Mouse (Mus musculus) forebrain, embryonic 15.5 days (tissue): ENCODE results near the gene Msi2. TPM values are rescaled to one million over a fixed set of nuclear protein-coding genes. Genes with fewer than 3 reads are reported as not detected.

ENCODE experiments used
- ATAC-seq: fragments of 200-750 bp; cut with Nextera tagmentation; replicated peaks from 2 replicates; pipeline ENCODE4 v1.8.0; 2017; ENCODE audit warnings: mild to moderate bottlenecking, moderate TSS enrichment, moderate library complexity
- H3K27ac ChIP-seq: fragments of 300-500 bp; sonication (generic); replicated peaks from 2 replicates; pipeline ENCODE4 v1.5.1; 2015; ENCODE audit warnings: mild to moderate bottlenecking, inconsistent platforms
- H3K27me3 ChIP-seq: fragments of 300-500 bp; sonication (generic); 2 replicates; pipeline ENCODE4 v1.6.1; 2015; ENCODE audit warnings: inconsistent platforms
- H3K36me3 ChIP-seq: fragments of 300-500 bp; sonication (generic); 2 replicates; pipeline ENCODE4 v1.6.1; 2015; ENCODE audit warnings: mild to moderate bottlenecking, inconsistent platforms
- H3K4me1 ChIP-seq: fragments of 300-500 bp; sonication (generic); 2 replicates; pipeline ENCODE4 v1.6.1; 2015; ENCODE audit warnings: inconsistent platforms
- H3K4me2 ChIP-seq: fragments of 300-500 bp; sonication (generic); replicated peaks from 2 replicates; pipeline ENCODE4 v1.6.1; 2015; ENCODE audit warnings: mild to moderate bottlenecking, inconsistent platforms
- H3K4me3 ChIP-seq: fragments of 300-500 bp; sonication (generic); 2 replicates; pipeline ENCODE4 v1.5.1; 2015; ENCODE audit warnings: mild to moderate bottlenecking, inconsistent platforms
- H3K9ac ChIP-seq: fragments of 300-500 bp; sonication (generic); replicated peaks from 2 replicates; pipeline ENCODE4 v1.6.1; 2015; ENCODE audit warnings: mild to moderate bottlenecking, inconsistent platforms
- H3K9me3 ChIP-seq: fragments of 300-500 bp; sonication (generic); 2 replicates; pipeline ENCODE4 v1.6.1; 2016; ENCODE audit warnings: inconsistent platforms
- whole genome bisulfite sequencing: fragments of 180-500 bp; shearing (Covaris S2); methylation state at CpG from one replicate; pipeline ENCODE4 v1.1.7; 2015; ENCODE audit warnings: mixed read lengths; 5-methylcytosine and 5-hydroxymethylcytosine counted together
- polyA plus RNA-seq: library from polyadenylated mRNA; unstranded; fragments of >200 nt; fragmentation: Nextera tagmentation; extraction: Ambion mirVana; gene quantifications from 2 replicates; pipeline ENCODE4 v1.2.1, GENCODE M21; 2015

Gene Msi2
- polyA plus RNA-seq, 1 experiment from 2014 or later = 27.1 TPM

- ATAC-seq = no peak
- no peak overlapping the region for H3K4me3 ChIP-seq
- H3K27ac ChIP-seq = no peak overlapping the region
- H3K36me3 ChIP-seq = peaks cover 9% of the 10 kb centered on the region
- no peak overlapping the region for H3K9ac ChIP-seq
- WGBS = 96% methylated on average over 14 of the region's 14 CpGs
- H3K4me2 ChIP-seq = no peak overlapping the region
- H3K4me1 ChIP-seq = peaks cover 26% of the 10 kb centered on the region
- H3K27me3 ChIP-seq = no peaks in the 10 kb centered on the region
- H3K9me3 ChIP-seq = no peaks in the 10 kb centered on the region
These were observed 50.0 kb downstream of the Msi2 start for GRCm38 (mm10) chr11:88668345-88668744.

DNA sequence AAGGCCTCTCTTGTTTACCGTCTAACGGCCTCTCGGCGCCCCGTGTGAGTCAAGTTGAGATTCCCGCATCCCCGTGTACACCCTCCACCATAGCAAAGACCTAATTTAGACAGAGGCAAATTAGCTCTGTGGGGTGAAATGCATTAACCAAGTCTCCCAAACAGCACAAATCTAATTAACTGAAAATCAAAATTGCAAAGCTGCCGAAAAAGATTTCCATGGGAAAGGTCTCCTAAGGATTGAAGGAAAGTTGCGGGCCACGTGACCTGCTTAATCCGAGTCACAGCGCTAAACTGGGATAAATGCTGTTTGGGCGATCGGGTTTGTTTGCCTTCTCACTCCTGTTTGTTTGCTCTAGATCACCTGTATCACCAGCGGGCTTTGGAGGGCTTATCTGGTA is 52.5 kb downstream of the Msi2 start:
- H3K27ac ChIP-seq = 0 out of 2 replicates have a peak overlapping the region, but pooled peaks have one; percentile 23
- no peak for ATAC-seq
- no peak overlapping the region for H3K4me3 ChIP-seq
- peaks cover 23% of the 10 kb centered on the region for H3K4me1 ChIP-seq
- H3K27me3 ChIP-seq = no peaks in the 10 kb centered on the region
- H3K4me2 ChIP-seq = no peak overlapping the region
- WGBS = 31% methylated on average over 15 of the region's 15 CpGs
- H3K9me3 ChIP-seq = no peaks in the 10 kb centered on the region
- no peak overlapping the region for H3K9ac ChIP-seq
- H3K36me3 ChIP-seq = 0 out of 2 replicates have a peak, but pooled peaks cover 5% of the 10 kb centered on the region

- no peak for ATAC-seq
- H3K9ac ChIP-seq = no peak overlapping the region
- no peak overlapping the region for H3K4me3 ChIP-seq
- H3K27me3 ChIP-seq = no peaks in the 10 kb centered on the region
- peaks cover 21% of the 10 kb centered on the region for H3K4me1 ChIP-seq
- 89% methylated on average over 11 of the region's 11 CpGs for WGBS
- H3K36me3 ChIP-seq = 0 out of 2 replicates have a peak, but pooled peaks cover 2% of the 10 kb centered on the region
- H3K27ac ChIP-seq = no peak overlapping the region
- H3K9me3 ChIP-seq = no peaks in the 10 kb centered on the region
- no peak overlapping the region for H3K4me2 ChIP-seq
These were observed 56.7 kb downstream of the Msi2 start for GRCm38 (mm10) chr11:88661444-88662180.

- ATAC-seq = no peak
- Histone ChIP-seq H3K4me3 (no peak overlapping the region), H3K9ac (no peak overlapping the region), H3K9me3 (no peaks in the 10 kb centered on the region), H3K27me3 (no peaks in the 10 kb centered on the region), H3K4me1 (peaks cover 9% of the 10 kb centered on the region), H3K27ac (0 out of 2 replicates have a peak overlapping the region, but pooled peaks have one; percentile 5), H3K4me2 (no peak overlapping the region), H3K36me3 (0 out of 2 replicates have a peak, but pooled peaks cover 2% of the 10 kb centered on the region)
- whole genome bisulfite sequencing = 87% methylated on average over 9 of the region's 9 CpGs
These were observed 57.9 kb downstream of the Msi2 start for GRCm38 (mm10) chr11:88660404-88660803.

- peaks cover 8% of the 10 kb centered on the region for H3K4me1 ChIP-seq
- no peak overlapping the region for H3K4me3 ChIP-seq
- H3K9ac ChIP-seq = no peak overlapping the region
- 93% methylated on average over 5 of the region's 5 CpGs for WGBS
- H3K9me3 ChIP-seq = no peaks in the 10 kb centered on the region
- ATAC-seq = no peak
- H3K27ac ChIP-seq = no peak overlapping the region
- H3K27me3 ChIP-seq = no peaks in the 10 kb centered on the region
- no peak overlapping the region for H3K4me2 ChIP-seq
- H3K36me3 ChIP-seq = 0 out of 2 replicates have a peak, but pooled peaks cover 2% of the 10 kb centered on the region
These were observed 59.4 kb downstream of the Msi2 start for GRCm38 (mm10) chr11:88658926-88659325.

DNA sequence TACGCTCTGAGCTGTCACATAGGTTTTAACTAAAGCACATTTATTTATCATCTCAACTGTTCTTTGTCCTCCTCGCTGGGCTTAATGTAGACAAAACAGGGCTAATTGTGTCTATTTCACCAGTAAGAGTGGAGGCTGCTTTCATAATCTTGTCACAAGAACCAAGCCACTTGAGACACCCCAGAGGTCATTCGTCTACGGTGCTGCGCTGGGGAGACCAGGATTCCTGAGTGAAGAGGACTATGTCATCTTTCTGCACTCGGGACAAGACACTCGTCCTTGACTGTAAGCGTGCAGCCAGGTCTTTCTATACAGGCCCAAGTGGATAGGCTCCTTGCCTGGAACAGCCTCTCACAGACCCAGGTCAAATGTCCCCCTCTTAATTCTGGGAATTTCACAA is 62.5 kb downstream of the Msi2 start:
- peaks cover 24% of the 10 kb centered on the region for H3K4me1 ChIP-seq
- no peaks in the 10 kb centered on the region for H3K36me3 ChIP-seq

GRCm38 (mm10) chr11:88655214-88655566 is 63.1 kb downstream of the Msi2 start:
- Histone ChIP-seq H3K36me3 (no peaks in the 10 kb centered on the region), H3K4me2 (no peak overlapping the region), H3K27me3 (no peaks in the 10 kb centered on the region), H3K4me3 (no peak overlapping the region), H3K4me1 (peaks cover 30% of the 10 kb centered on the region), H3K27ac (no peak overlapping the region), H3K9ac (no peak overlapping the region), H3K9me3 (no peaks in the 10 kb centered on the region)
- ATAC-seq = no peak
- 90% methylated on average over 3 of the region's 3 CpGs for WGBS

More for the DNA sequence above, 62.5 kb downstream of the Msi2 start:
- Histone ChIP-seq H3K9ac (no peak overlapping the region), H3K27me3 (no peaks in the 10 kb centered on the region), H3K4me2 (no peak overlapping the region), H3K9me3 (no peaks in the 10 kb centered on the region), H3K27ac (no peak overlapping the region), H3K4me3 (no peak overlapping the region)
- WGBS = 73% methylated on average over 8 of the region's 8 CpGs
- no peak for ATAC-seq

DNA sequence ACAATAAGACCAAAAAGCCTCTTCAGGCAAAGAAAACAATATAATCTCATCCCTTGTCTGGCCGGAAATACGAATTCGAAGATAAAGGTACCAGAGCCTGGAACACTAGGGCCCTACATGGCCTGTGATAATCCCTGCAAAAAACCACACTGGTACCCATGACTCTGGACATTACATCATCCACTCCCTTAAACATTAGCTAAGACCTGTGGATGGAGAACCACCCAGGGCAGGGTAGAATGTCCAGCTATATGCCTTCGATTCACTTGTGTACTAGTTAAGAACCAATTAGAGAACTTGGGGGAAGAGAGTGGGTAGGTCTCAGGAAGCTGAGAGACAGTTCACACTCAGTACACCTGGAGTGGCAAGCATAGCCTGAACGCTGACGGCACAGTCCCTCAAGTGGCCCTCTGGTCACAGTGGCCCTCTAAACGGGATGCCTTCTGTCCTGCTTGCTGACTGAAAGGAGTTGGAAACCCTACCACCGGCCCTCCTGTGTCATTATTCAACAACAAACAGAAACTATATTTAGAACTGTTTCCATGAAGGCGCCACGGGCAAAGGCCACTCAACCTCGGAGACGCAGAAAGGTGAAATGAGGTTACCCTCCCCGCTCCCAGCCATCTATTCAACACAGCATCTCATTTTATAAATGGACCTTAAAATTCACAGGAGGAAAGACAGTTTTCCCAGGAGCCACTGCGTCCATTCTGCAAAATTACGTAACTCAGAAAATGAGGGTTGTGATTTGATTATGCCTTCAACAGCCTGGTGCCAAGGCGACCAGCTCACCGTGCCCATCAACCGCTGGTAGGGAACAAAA is 63.7 kb downstream of the Msi2 start:
- Histone ChIP-seq H3K9ac (no peak overlapping the region), H3K27ac (no peak overlapping the region), H3K4me1 (peaks cover 35% of the 10 kb centered on the region), H3K27me3 (no peaks in the 10 kb centered on the region), H3K9me3 (no peaks in the 10 kb centered on the region), H3K36me3 (no peaks in the 10 kb centered on the region), H3K4me3 (no peak overlapping the region), H3K4me2 (no peak overlapping the region)
- WGBS = 82% methylated on average over 18 of the region's 18 CpGs
- ATAC-seq = no peak

DNA sequence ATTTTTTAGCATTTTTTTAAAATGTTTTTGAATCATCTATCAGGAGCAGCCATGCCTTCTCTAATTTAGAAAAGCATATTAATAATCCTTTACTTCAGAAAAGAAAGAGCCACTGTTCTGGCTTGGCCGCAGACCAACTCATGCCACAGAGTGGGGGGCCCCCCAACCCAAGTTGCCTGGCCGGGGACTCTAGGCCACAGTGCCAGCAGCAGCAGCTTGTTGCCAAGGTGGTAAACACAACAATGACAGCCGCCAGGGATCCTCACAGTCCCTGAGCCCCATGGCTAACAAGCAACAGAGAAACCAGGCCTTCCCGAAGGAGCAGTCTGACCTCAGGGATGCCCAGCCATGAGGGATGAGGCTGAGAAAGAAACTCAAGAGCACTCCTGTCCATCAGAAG is 68.0 kb downstream of the Msi2 start:
- ATAC-seq = peak; percentile 65
- WGBS = 13% methylated on average over 4 of the region's 4 CpGs
- H3K4me1 ChIP-seq = peaks cover 78% of the 10 kb centered on the region

DNA sequence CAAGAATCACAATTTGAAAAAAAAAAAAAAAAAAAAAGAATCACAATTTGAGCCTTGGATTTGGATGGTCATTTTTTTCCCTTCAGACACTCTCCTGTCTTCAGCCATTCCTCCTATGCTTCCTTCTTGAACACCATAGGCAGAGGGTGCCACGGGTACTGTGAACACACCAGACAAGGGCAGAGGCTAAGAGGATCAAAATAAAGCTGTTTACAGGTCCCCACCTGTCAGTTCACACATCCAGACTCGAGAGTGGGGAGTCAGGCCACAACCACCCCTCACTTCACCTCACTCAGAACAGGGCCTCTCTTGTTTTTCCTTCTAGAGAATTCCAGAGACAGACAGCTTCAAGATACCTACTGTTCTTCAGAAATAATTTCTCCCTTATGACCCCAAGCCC is 69.3 kb downstream of the Msi2 start:
- no peaks in the 10 kb centered on the region for H3K9me3 ChIP-seq
- 46% methylated on average over 2 of the region's 2 CpGs for WGBS
- H3K27ac ChIP-seq = peak overlapping the region; percentile 36; the same call in 1 of the 2 replicates
- H3K9ac ChIP-seq = no peak overlapping the region
- H3K4me3 ChIP-seq = no peak overlapping the region
- no peaks in the 10 kb centered on the region for H3K27me3 ChIP-seq
- no peak for ATAC-seq
- no peak overlapping the region for H3K4me2 ChIP-seq
- no peaks in the 10 kb centered on the region for H3K36me3 ChIP-seq
- H3K4me1 ChIP-seq = peaks cover 86% of the 10 kb centered on the region

More for the DNA sequence above, 68.0 kb downstream of the Msi2 start:
- H3K9me3 ChIP-seq = no peaks in the 10 kb centered on the region
- H3K36me3 ChIP-seq = no peaks in the 10 kb centered on the region
- no peak overlapping the region for H3K9ac ChIP-seq
- no peaks in the 10 kb centered on the region for H3K27me3 ChIP-seq
- peak overlapping the region; percentile 55 for H3K27ac ChIP-seq
- H3K4me3 ChIP-seq = no peak overlapping the region
- no peak overlapping the region for H3K4me2 ChIP-seq

GRCm38 (mm10) chr11:88648407-88648806 is 69.9 kb downstream of the Msi2 start:
- H3K27ac ChIP-seq = peak overlapping the region; percentile 36
- no peaks in the 10 kb centered on the region for H3K27me3 ChIP-seq
- no peak; the same call in 1 of the 2 replicates for ATAC-seq
- no peak overlapping the region for H3K4me3 ChIP-seq
- no peaks in the 10 kb centered on the region for H3K9me3 ChIP-seq
- no peak overlapping the region for H3K9ac ChIP-seq
- WGBS = 23% methylated on average over 5 of the region's 5 CpGs
- no peaks in the 10 kb centered on the region for H3K36me3 ChIP-seq
- H3K4me1 ChIP-seq = peaks cover 88% of the 10 kb centered on the region
- H3K4me2 ChIP-seq = no peak overlapping the region

DNA sequence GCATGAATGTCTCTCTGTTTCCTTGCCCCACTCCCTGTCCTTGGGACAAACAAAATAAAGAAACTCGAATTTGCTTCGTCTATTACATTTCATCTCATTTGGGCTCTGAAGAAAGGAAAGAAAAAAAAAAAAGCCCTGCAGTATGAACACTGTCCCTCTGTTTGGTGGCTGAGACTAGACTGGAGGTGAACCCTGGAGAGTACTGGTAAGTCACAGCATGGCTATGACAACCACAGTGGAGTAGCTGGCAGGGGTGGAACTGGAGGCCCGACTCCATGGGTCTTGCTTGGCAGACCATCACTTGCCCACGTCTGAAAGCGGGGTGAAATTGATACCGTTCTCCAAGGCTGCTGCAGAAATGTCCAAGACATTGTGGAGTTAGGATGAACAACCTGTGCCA is 71.8 kb downstream of the Msi2 start:
- ATAC-seq = no peak
- peak overlapping the region; percentile 56 for H3K27ac ChIP-seq
- H3K9me3 ChIP-seq = no peaks in the 10 kb centered on the region
- H3K36me3 ChIP-seq = no peaks in the 10 kb centered on the region
- H3K4me3 ChIP-seq = no peak overlapping the region
- peaks cover 71% of the 10 kb centered on the region for H3K4me1 ChIP-seq
- WGBS = 63% methylated on average over 6 of the region's 6 CpGs
- no peaks in the 10 kb centered on the region for H3K27me3 ChIP-seq
- H3K9ac ChIP-seq = no peak overlapping the region
- no peak overlapping the region for H3K4me2 ChIP-seq
